Mouse (Mus musculus) thymus, postnatal 0 days (tissue): ENCODE measurements around the gene Aak1. TPM values are rescaled to one million over a fixed set of nuclear protein-coding genes. Genes with fewer than 3 reads are reported as not detected.

Experiments used
- DNase-seq: peaks from one replicate; pipeline ENCODE4 v3.0.0-alpha.2; 2015; ENCODE audit warnings: low spot score
- polyA plus RNA-seq: library from polyadenylated mRNA; unstranded; fragments of >200 nt; fragmentation: Nextera tagmentation; extraction: Ambion mirVana; gene quantifications from 2 replicates; pipeline ENCODE4 v1.2.1, GENCODE M21; 2015

Gene Aak1
- 13.6 and 19.0 TPM in 2 replicates for polyA plus RNA-seq

DNA sequence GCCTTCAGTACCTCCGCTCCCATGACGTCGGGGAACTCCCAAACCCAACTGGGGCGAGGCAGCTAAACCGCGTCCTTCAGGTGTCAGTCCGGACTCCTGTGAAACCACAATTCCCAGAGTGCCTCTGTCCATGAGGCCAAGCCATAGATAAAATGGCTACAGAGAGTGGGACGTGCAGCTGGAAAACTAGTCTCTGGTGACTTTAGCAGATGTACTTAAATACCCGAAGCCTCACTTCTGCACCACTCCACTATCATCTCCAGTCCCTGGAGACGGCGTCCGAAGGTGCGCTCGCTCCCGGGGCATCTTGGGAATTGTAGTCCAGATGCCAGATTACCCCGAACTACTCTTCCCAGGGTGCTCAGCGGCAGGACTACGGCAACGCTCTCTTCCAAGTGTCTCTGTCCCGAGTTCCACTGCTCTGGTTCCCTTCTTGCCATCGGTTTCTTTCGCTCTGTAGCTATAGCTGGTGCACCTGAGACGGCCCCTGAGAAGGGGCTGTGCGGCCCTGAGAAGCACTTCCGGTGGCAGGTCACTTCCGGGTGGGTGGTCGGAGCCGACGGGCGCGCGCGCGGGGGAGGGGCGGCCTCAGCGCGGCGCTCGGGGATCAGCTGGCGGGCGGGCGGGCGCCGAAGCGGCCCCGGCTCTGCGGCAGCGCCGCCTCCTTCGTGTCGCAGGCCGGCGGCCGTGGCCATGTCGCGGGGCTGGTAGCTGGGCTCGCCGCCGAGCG is at the start of gene Aak1:
Gene Aak1, plus strand, starts transcription at position 603 of the 730 bp plus-strand sequence.
- DNase-seq = peak; percentile 93

DNA sequence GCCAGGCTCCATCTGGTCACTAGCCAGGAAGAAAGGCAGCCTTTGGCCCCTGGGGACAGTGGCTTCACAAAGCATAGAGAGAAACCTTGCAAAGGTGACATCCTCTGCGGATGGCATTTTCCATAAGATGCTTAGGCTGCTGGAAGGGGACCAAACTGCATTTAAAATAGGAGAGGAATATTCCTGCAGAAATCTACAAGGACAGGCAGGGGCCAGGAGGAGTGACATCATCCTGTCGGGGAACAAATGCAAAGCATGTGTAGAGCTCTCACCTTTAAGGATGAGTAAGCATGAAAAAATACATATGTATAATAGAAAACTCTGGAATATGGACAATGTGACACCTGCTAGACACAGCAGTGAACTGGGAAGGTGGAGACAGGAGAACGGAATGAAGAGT is 48.9 kb upstream of the Aak1 start:
- DNase-seq = no peak

- DNase-seq = no peak
Observed at GRCm38 (mm10) chr6:86801431-86801830, 47.9 kb upstream of the Aak1 start.

GRCm38 (mm10) chr6:86804646-86805045 is 44.7 kb upstream of the Aak1 start:
- no peak for DNase-seq

GRCm38 (mm10) chr6:86806455-86807086 is 42.7 kb upstream of the Aak1 start:
- DNase-seq = peak; percentile 59

GRCm38 (mm10) chr6:86812919-86813318 is 36.4 kb upstream of the Aak1 start:
- no peak for DNase-seq

GRCm38 (mm10) chr6:86813341-86813740 is 36.0 kb upstream of the Aak1 start:
- DNase-seq = peak; percentile 63

DNA sequence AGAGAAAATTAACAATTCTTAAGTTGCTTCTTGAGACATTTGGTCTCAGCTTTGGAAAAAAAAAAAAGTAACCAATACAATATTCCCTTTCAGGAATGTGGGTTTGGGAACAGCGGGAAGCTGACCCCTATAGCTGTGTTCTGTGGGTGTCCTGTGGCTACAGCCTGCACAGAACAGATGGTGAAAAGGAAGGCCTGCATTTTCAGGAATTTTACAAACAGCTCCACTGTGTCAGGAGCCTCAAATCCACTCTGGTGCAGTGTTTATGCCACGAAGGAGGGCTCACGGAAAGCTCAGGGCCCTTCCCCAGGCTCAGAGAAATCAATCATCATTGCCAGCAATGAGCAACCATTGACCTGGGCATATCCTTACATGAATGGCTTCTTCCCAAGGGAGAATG is 34.4 kb upstream of the Aak1 start:
- no peak for DNase-seq

GRCm38 (mm10) chr6:86815436-86815835 is 33.9 kb upstream of the Aak1 start:
- no peak for DNase-seq

DNA sequence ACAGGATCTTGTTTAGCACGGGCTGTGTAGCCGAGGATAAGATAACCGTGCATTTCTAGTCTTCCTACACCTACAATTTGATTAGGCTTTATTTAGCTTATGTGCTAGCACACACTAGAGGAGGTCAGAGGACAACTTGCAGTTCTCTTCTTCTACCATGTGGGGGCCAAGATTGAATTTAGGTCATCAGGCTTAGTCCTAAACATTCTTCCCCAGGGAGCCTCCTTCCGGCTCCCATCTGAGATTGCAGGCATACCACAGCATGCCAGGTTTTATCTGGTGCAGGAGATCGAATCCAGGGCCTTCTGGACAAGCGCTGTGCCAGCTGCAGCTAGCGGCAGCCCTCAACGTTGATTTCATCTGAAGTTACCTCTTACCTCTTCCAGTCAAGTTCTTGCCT is 32.7 kb upstream of the Aak1 start:
- DNase-seq = peak; percentile 49

- no peak for DNase-seq
Observed at GRCm38 (mm10) chr6:86818914-86819313, 30.4 kb upstream of the Aak1 start.

DNA sequence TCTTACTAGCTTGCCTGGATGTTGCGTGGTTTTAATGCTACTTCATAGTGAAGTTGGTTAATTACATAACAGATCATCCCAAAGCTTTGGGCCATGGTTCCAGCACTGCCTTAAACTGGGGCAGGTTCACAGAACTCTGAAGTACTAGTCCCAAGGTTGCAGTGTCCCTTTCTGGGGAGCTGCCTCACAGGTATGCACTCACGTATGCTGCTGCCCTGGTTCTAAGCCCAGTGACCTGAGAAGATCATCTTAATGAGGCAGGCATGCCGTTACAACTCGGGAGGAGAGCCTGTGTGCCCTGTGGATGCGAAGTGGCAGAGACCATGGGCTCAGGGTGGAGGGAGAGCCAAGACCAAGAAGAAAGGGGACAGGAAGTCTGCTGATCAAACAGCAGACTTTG is 29.4 kb upstream of the Aak1 start:
- DNase-seq = no peak

DNA sequence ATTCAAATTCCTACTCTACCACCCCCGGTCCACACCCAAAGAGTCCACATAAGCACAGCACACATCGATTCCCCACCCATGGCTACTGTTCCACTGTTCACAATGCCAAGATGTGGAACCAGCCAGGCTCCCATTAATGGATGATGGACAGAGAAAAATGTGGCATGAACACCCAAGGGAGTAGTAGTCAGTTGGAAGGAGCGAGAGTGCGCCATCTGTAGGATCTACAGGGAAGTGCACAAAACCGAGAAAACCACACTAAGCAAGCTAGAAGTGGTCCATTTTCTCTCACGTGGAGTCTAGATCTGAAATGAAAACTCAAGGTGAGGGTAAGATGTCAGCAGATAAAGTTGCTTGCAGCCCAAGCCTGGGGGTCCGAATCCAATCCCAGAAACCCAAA is 28.6 kb upstream of the Aak1 start:
- peak; percentile 56 for DNase-seq

GRCm38 (mm10) chr6:86822285-86823050 is 26.8 kb upstream of the Aak1 start:
- peak; percentile 11 for DNase-seq

DNA sequence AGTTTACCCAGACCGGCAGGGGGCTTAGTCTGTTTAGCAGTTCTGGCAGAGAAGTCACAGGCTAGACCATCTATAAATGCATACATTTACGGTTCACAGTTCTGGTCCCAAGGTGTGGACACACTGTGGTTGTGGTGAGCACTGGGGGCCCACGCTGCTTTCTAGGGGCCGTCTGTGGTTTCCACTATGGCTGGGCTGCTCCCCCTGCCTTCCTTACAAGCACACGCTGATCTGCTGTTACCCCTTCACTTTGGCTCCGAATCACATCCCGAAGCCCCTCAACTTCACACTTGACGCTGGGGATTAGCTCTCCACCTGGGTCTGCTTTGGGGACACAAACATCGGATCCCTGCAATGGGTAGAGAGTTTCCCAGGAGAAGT is 26.3 kb upstream of the Aak1 start:
- peak; percentile 42 for DNase-seq

DNA sequence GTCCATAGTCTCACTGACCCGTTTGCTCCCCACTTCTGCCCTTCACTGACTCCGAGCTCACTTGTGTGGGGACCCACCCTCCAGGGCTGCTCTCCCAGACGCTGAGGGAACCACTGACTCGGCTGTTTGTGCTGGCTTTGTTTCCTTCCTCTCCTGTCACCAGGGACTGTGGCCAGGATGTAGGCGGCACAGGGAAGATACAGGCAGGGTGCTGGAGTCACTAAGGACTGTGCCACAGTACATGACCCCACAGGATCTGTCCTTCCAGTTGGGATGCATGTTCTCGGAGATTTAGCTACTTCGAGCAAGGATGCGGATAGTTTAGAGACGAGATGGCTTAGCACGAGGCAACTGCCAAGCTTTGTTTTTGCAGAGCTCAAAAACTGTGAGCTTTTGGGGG is 25.5 kb upstream of the Aak1 start:
- peak; percentile 76 for DNase-seq

GRCm38 (mm10) chr6:86824401-86824800 is 24.9 kb upstream of the Aak1 start:
- DNase-seq = peak; percentile 63

- peak; percentile 24 for DNase-seq
Observed at GRCm38 (mm10) chr6:86827432-86827831, 21.9 kb upstream of the Aak1 start.

- DNase-seq = no peak
Observed at GRCm38 (mm10) chr6:86829768-86830167, 19.5 kb upstream of the Aak1 start.

GRCm38 (mm10) chr6:86830738-86831500 is 18.4 kb upstream of the Aak1 start:
- DNase-seq = no peak

DNA sequence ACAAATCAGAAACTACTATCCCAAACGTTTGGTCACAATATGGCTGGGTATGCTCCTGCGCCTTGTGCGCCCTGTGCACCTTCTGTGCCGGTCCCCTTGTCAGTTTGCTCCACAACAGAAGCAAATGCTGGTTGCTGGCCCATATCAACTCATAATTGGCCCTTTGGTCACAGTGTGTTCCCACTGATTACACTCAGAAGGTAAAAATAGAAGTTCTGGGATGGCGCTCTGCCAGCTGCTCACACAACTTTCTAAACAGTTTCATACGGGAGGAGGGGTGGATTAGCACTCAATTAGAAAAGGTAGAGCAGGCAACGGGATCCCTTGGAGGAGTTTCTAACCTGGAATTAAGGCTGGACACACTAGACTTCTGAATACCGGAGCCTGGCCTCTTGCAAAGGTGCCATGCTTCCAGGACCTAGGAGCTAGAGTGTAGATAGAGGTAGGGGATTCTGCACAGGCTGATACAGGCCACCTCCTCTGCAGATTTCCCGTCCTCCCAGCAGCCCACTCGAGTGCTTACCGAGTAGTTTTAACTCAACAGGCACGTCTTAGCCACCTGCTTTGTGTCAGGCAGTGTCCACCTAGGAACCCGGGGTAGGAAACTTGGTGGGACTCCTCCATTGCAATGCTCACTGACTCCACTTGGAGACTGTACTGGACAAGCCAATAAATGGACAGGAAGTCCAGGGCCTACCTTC is 16.4 kb upstream of the Aak1 start:
- no peak for DNase-seq
